Mouse (Mus musculus) left cerebral cortex, postnatal 10 days (tissue): ENCODE results near the gene Ildr1. TPM values are rescaled to one million over a fixed set of nuclear protein-coding genes. Genes with fewer than 3 reads are reported as not detected.

Experiments used
- DNase-seq, 2 experiments: peaks; one replicate each; pipeline ENCODE4 v3.0.0; 2021 to 2022; ENCODE audit warnings: low spot score in 2 of 2, mixed read lengths in 1 of 2; ENCODE audit errors: extremely low spot score in 1 of 2
- intact Hi-C: fragments of 180-260 bp; cut with DNase I; formaldehyde crosslinking; loops from one replicate; pipeline ENCODE4 v1.15.1; 2025
- total RNA-seq, 2 experiments: library from RNA; stranded (reverse); gene quantifications; 2 replicates each; pipeline ENCODE4 v1.2.3; 2021

The Ildr1 gene
- total RNA-seq: under 1 TPM; 0.24 to 0.39 TPM

- no peak for DNase-seq
- intact Hi-C loops: no loop called here
Measured at GRCm38 (mm10) chr16:36693818-36694413, at the start of gene Ildr1. Ildr1 (plus strand) TSS chr16:36693978.

- DNase-seq: no peak
- intact Hi-C loops: no loop called here
Measured at GRCm38 (mm10) chr16:36645124-36645523, 48.7 kb upstream of the Ildr1 start.

GRCm38 (mm10) chr16:36649304-36649703, 44.5 kb upstream of the Ildr1 start:
- DNase-seq: no peak
- intact Hi-C loops: no loop called here

GRCm38 (mm10) chr16:36650511-36650910, 43.3 kb upstream of the Ildr1 start:
- intact Hi-C loops: no loop called here
- no peak for DNase-seq

- no peak for DNase-seq
- intact Hi-C loops: no loop called here
Measured at GRCm38 (mm10) chr16:36651174-36651766, 42.5 kb upstream of the Ildr1 start.

- DNase-seq: no peak
- intact Hi-C loops: no loop called here
Measured at GRCm38 (mm10) chr16:36655199-36655598, 38.6 kb upstream of the Ildr1 start.

GRCm38 (mm10) chr16:36655910-36656309, 37.9 kb upstream of the Ildr1 start:
- intact Hi-C loops: no loop called here
- no peak for DNase-seq

- intact Hi-C loops: no loop called here
- DNase-seq: no peak
Measured at GRCm38 (mm10) chr16:36661330-36661729, 32.4 kb upstream of the Ildr1 start.

- intact Hi-C loops: no loop called here
- no peak for DNase-seq
Measured at GRCm38 (mm10) chr16:36663484-36663883, 30.3 kb upstream of the Ildr1 start.

- no peak for DNase-seq
- intact Hi-C loops: no loop called here
Measured at GRCm38 (mm10) chr16:36665782-36666181, 28.0 kb upstream of the Ildr1 start, which contains the start of gene Cd86. Cd86 (minus strand) TSS chr16:36666081.

GRCm38 (mm10) chr16:36666448-36667017, 27.2 kb upstream of the Ildr1 start:
- intact Hi-C loops: no loop called here
- DNase-seq: no peak

GRCm38 (mm10) chr16:36670590-36670989, 23.2 kb upstream of the Ildr1 start:
- intact Hi-C loops: no loop called here
- no peak for DNase-seq

GRCm38 (mm10) chr16:36673196-36673595, 20.6 kb upstream of the Ildr1 start:
- no peak for DNase-seq
- intact Hi-C loops: no loop called here

- intact Hi-C loops: no loop called here
- peak in 1 of 2 experiments; percentile 34 for DNase-seq
Measured at GRCm38 (mm10) chr16:36674457-36675204, 19.1 kb upstream of the Ildr1 start.

- no peak for DNase-seq
Measured at GRCm38 (mm10) chr16:36675304-36675703, 18.5 kb upstream of the Ildr1 start.

GRCm38 (mm10) chr16:36675902-36676301, 17.9 kb upstream of the Ildr1 start:
- no peak for DNase-seq
- intact Hi-C loops: no loop called here

More at GRCm38 (mm10) chr16:36675304-36675703, 18.5 kb upstream of the Ildr1 start:
- intact Hi-C loops: no loop called here

- intact Hi-C loops: no loop called here
- no peak for DNase-seq
Measured at GRCm38 (mm10) chr16:36681829-36682228, 11.9 kb upstream of the Ildr1 start.

GRCm38 (mm10) chr16:36684325-36684918, 9.4 kb upstream of the Ildr1 start:
- intact Hi-C loops: no loop called here
- DNase-seq: no peak

GRCm38 (mm10) chr16:36688076-36688475, 5.7 kb upstream of the Ildr1 start:
- intact Hi-C loops: no loop called here

More at GRCm38 (mm10) chr16:36688076-36688475, 5.7 kb upstream of the Ildr1 start:
- no peak for DNase-seq
